Mouse (Mus musculus) embryonic facial prominence, embryonic 15.5 days (tissue): ENCODE data around the gene Hsp90aa1. TPM values are rescaled to one million over a fixed set of nuclear protein-coding genes. Genes with fewer than 3 reads are reported as not detected.
"Not testable (repeated sequence)": the region's sequence is repeated elsewhere in the genome, so short reads cannot be mapped to it uniquely, and the experiment has no call there.

Source experiments
- ATAC-seq: fragments of 200-750 bp; cut with Nextera tagmentation; 2 replicates; pipeline ENCODE4 v1.8.0; 2017; ENCODE audit warnings: low read depth, moderate TSS enrichment; ENCODE audit not compliant: insufficient number of reproducible peaks, low FRiP score, low TSS enrichment
- H3K27ac ChIP-seq: fragments of 300-500 bp; sonication (generic); replicated peaks from 2 replicates; pipeline ENCODE4 v1.5.1; 2015; ENCODE audit warnings: mild to moderate bottlenecking, inconsistent platforms
- H3K27me3 ChIP-seq: fragments of 300-500 bp; sonication (generic); 2 replicates; pipeline ENCODE4 v1.6.1; 2015; ENCODE audit warnings: inconsistent platforms
- H3K36me3 ChIP-seq: fragments of 300-500 bp; sonication (generic); 2 replicates; pipeline ENCODE4 v1.6.1; 2015; ENCODE audit warnings: mild to moderate bottlenecking, inconsistent platforms
- H3K4me1 ChIP-seq: fragments of 300-500 bp; sonication (generic); 2 replicates; pipeline ENCODE4 v1.6.1; 2015; ENCODE audit warnings: inconsistent platforms
- H3K4me2 ChIP-seq: fragments of 300-500 bp; sonication (generic); replicated peaks from 2 replicates; pipeline ENCODE4 v1.6.1; 2015; ENCODE audit warnings: mild to moderate bottlenecking, inconsistent platforms
- H3K4me3 ChIP-seq: fragments of 300-500 bp; sonication (generic); replicated peaks from 2 replicates; pipeline ENCODE4 v1.5.1; 2015; ENCODE audit warnings: mild to moderate bottlenecking, inconsistent platforms
- H3K9ac ChIP-seq: fragments of 300-500 bp; sonication (generic); 2 replicates; pipeline ENCODE4 v1.6.1; 2015; ENCODE audit warnings: inconsistent platforms
- H3K9me3 ChIP-seq: fragments of 300-500 bp; sonication (generic); replicated peaks from 2 replicates; pipeline ENCODE4 v1.6.1; 2016; ENCODE audit warnings: inconsistent platforms
- WGBS: fragments of 180-500 bp; shearing (Covaris S2); methylation state at CpG from one replicate; pipeline ENCODE4 v1.1.7; 2015; 5-methylcytosine and 5-hydroxymethylcytosine counted together
- polyA plus RNA-seq: library from polyadenylated mRNA; unstranded; fragments of >200 nt; fragmentation: Nextera tagmentation; extraction: Ambion mirVana; gene quantifications from 2 replicates; pipeline ENCODE4 v1.2.1, GENCODE M21; 2015

Hsp90aa1 gene
- polyA plus RNA-seq, 1 experiment from 2014 or later = 978 TPM

DNA sequence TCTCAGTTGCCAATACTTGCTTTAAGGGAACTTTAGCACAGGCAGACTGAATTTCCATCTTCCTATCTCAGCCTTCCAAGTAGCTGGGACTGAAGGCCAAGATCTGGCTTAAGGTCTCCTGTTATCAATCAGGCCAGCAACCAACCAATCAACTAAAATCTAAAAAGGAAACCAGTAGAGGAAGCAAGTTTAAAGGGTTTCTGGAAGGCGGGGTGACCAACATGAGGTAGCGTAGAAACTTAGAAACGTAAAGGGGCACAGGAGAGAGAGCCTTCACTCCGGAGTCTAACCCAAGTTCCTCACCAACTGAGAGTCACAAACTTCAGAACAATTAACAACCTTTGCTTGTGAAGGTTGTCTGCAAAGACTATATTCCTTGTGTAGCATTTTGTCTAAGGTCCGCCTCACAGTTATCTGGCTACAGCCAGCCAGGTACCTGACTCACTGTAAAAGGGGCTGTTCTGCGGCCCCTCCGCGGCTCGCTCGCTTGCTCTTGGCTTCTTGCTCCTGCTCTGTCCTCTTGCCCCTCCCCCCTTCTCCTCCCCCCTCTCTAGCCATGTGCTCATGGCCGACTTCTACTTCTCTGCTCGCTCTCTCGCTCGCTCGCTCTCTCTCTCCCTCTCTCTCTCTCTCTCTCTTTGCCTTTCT is 3.9 kb downstream of the Hsp90aa1 start:
- no peak overlapping the region for H3K4me3 ChIP-seq

GRCm38 (mm10) chr12:110698080-110698479 is 4.4 kb downstream of the Hsp90aa1 start:
- no peaks in the 10 kb centered on the region for H3K27me3 ChIP-seq
- H3K27ac ChIP-seq = no peak overlapping the region
- 68% methylated on average over 1 of the region's 1 CpGs for WGBS
- H3K36me3 ChIP-seq = peaks cover 7% of the 10 kb centered on the region; the same call in 1 of the 2 replicates
- H3K9me3 ChIP-seq = no peaks in the 10 kb centered on the region
- H3K4me1 ChIP-seq = peaks cover 15% of the 10 kb centered on the region
- H3K4me3 ChIP-seq = no peak overlapping the region
- no peak overlapping the region for H3K4me2 ChIP-seq
- ATAC-seq = no peak
- no peak overlapping the region for H3K9ac ChIP-seq

More for the DNA sequence above, 3.9 kb downstream of the Hsp90aa1 start:
- Histone ChIP-seq H3K27ac (no peak overlapping the region), H3K4me1 (peaks cover 21% of the 10 kb centered on the region), H3K36me3 (peaks cover 7% of the 10 kb centered on the region; the same call in 1 of the 2 replicates), H3K9me3 (no peaks in the 10 kb centered on the region), H3K4me2 (0 out of 2 replicates have a peak overlapping the region, but pooled peaks have one; percentile 6), H3K27me3 (no peaks in the 10 kb centered on the region), H3K9ac (no peak overlapping the region)
- WGBS = 46% methylated on average over 15 of the region's 15 CpGs
- ATAC-seq = no peak

DNA sequence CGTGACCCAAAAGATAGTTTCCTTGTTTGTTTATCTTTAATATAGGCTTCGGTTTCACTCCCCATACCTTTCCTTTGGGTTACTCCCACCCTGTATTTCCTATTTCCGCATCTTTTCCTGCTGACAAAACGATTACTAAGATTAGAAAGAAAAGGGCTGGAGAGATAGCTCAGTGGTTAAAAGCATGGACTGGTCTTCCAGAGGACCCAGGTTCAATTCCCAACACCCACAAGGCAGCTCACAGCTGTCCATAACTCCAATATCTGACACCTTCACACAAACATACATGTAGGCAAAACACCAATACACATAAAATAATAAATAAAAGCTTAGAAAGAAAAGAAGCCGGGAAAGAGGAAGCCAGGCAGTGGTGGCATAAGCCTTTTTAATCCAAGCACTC is 5.1 kb downstream of the Hsp90aa1 start:
- Histone ChIP-seq H3K4me2 (no peak overlapping the region), H3K9me3 (no peaks in the 10 kb centered on the region), H3K9ac (no peak overlapping the region), H3K27me3 (no peaks in the 10 kb centered on the region), H3K36me3 (peaks cover 11% of the 10 kb centered on the region), H3K4me1 (peaks cover 10% of the 10 kb centered on the region), H3K27ac (no peak overlapping the region), H3K4me3 (no peak overlapping the region; the same call in 1 of the 2 replicates)
- 61% methylated on average over 5 of the region's 5 CpGs for WGBS
- no peak for ATAC-seq

DNA sequence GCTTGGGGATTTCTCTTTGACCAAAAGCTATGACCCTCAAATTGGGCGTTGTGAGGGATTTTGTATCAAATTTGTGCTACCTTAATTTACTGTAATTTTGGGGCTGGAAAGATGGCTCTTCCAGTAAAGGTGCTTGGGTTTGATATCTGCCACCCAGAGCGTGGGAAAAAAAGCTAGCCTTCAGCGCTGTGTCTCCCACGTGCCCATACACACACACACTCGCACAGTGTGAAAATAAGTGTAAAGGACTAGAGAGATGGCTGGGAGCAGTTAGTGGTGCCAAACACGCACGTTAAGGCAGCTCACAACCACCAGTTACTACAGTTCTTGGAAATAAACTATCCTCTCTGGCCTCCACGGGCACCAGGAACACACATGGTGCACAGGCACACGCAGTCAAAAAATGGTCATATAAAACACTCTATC is 5.5 kb downstream of the Hsp90aa1 start:
- 45% methylated on average over 9 of the region's 9 CpGs for WGBS
- Histone ChIP-seq H3K27ac (peak overlapping the region; percentile 79), H3K36me3 (peaks cover 11% of the 10 kb centered on the region), H3K27me3 (no peaks in the 10 kb centered on the region), H3K4me1 (peaks cover 10% of the 10 kb centered on the region), H3K9me3 (no peaks in the 10 kb centered on the region), H3K4me2 (peak overlapping the region; percentile 68), H3K9ac (peak overlapping the region; percentile 73; the same call in 1 of the 2 replicates), H3K4me3 (peak overlapping the region; percentile 100)
- ATAC-seq = no peak

DNA sequence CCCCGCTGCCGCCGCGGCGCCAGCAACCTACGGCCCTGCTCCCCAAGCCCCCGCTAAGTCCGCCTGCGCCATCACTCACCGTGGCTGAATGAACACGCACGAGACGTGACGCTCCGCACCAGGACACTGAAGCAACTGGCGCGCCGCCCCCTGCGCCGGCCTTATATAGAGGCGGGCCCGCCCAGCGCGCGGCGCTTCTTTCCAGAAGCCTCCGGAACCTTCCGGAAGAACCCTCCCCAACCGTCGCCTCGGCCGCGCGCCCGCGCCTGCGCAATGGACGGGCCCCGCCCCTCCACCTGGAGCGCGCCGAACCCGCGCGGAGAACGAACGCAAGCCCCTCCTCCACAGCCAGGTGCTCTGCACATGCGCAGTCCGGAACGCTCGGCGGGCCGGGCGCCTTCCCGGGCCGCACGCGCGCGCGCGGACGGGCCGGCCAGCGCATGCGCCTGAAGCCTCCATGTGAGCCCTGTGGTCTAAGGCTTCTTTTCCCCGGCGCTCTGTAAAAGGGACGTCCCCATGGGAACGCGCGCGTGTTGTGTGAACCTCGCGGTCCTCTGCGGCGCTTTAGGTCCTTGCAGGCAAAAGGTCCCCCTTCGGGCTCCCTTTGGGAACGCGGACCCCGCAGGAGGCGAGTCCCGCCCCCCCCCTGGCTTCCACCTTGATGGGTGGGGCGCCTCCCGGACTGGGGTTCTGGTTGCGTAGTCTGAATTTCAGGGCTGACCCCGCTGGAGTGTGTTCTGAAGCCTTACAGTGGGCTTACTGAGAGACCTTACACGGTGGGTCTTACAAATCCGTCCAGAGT is 6.2 kb downstream of the Hsp90aa1 start:
- Histone ChIP-seq H3K9me3 (no peaks in the 10 kb centered on the region), H3K9ac (peak overlapping the region; percentile 99), H3K4me3 (peak overlapping the region; percentile 100), H3K4me2 (peak overlapping the region; percentile 68), H3K27me3 (no peaks in the 10 kb centered on the region), H3K36me3 (peaks cover 16% of the 10 kb centered on the region), H3K27ac (peak overlapping the region; percentile 96), H3K4me1 (peaks cover 10% of the 10 kb centered on the region)
- peak; percentile 95 for ATAC-seq
- under 1% methylated on average over 89 of the region's 89 CpGs for WGBS

DNA sequence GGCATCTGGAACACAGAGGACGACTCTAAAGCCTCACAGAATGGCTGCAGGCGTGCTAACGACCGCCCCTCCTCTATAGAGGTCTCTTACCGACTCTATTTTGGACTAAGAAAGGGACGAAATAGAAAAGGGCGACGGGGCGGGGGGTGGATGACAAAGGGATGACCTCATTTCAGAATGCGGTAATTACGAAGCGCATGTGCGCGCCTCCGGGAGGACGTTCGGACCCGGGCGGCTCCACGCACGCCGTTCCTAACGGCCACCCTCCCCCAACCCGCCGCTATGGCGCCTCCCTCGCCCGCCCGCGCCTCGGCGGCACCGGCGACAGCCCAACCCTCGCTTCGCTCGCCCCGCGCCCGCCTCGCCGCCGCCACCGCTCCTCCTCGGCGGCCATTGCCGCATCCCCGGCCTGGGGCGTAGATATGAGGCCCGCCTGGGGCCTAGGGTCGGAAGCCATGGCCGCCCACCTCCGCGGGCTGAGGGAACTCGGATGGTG is 6.8 kb downstream of the Hsp90aa1 start:
- Histone ChIP-seq H3K27ac (peak overlapping the region; percentile 96), H3K4me2 (peak overlapping the region; percentile 68)

DNA sequence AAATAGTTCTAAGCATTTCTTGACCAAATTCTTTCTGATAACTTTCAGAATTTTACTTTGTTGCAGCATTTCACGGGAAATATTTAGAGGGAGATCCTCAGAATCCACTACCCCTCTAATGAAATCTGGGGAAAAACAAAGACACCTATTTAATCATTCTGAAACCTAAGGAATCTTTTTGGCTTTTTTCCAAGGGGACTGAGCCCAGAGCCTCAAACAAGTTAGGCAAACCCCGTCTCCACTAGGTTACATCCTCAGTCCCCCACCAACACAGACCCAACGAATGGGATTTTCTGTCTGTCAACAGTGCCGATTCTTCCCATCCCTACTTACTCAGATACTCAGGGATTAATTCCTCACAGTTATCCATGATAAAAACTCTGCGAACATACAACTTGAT is 9.2 kb downstream of the Hsp90aa1 start:
- H3K4me3 ChIP-seq, H3K4me2 ChIP-seq, H3K9me3 ChIP-seq, H3K9ac ChIP-seq, ATAC-seq, H3K27me3 ChIP-seq, H3K27ac ChIP-seq: not testable (repeated sequence)
- H3K36me3 ChIP-seq = peaks cover 36% of the 10 kb centered on the region
- peaks cover 13% of the 10 kb centered on the region for H3K4me1 ChIP-seq
- 61% methylated on average over 5 of the region's 5 CpGs for WGBS

More for the DNA sequence above, 6.8 kb downstream of the Hsp90aa1 start:
- H3K9me3 ChIP-seq = no peaks in the 10 kb centered on the region
- H3K27me3 ChIP-seq = no peaks in the 10 kb centered on the region
- H3K4me3 ChIP-seq = peak overlapping the region; percentile 100
- H3K9ac ChIP-seq = peak overlapping the region; percentile 99
- H3K36me3 ChIP-seq = peaks cover 18% of the 10 kb centered on the region
- peaks cover 10% of the 10 kb centered on the region for H3K4me1 ChIP-seq
- ATAC-seq = peak; percentile 36
- WGBS = under 1% methylated on average over 55 of the region's 55 CpGs

- no peaks in the 10 kb centered on the region for H3K9me3 ChIP-seq
- no peak for ATAC-seq
- no peak overlapping the region for H3K27ac ChIP-seq
- H3K27me3 ChIP-seq = no peaks in the 10 kb centered on the region
- peaks cover 43% of the 10 kb centered on the region for H3K36me3 ChIP-seq
- no peak overlapping the region for H3K4me3 ChIP-seq
- H3K4me2 ChIP-seq = no peak overlapping the region
- 91% methylated on average over 6 of the region's 6 CpGs for WGBS
- H3K9ac ChIP-seq = no peak overlapping the region
- peaks cover 16% of the 10 kb centered on the region for H3K4me1 ChIP-seq
Measured at GRCm38 (mm10) chr12:110689919-110690643, 12.4 kb downstream of the Hsp90aa1 start.

DNA sequence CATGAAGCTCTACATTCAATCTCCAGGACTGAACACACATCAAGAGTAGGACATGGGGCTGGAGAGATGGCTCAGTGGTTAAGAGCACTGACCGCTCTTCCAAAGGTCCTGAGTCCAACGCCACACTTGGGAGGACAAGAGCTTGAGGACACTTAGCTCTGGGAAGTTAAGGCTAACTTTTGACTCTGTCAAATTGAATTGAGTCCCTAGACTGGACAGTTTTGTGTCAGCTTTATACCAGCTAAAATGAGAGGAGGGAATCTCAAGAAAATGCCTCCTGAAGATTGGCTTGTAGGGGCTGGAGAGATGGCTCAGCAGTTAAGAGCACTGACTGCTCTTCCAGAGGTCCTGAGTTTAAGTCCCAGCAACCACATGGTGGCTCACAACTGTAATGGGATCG is 13.6 kb downstream of the Hsp90aa1 start:
- not testable (repeated sequence) for H3K4me1 ChIP-seq, H3K4me2 ChIP-seq, H3K9me3 ChIP-seq, ATAC-seq, H3K9ac ChIP-seq, H3K27me3 ChIP-seq, H3K4me3 ChIP-seq, H3K27ac ChIP-seq
- peaks cover 36% of the 10 kb centered on the region for H3K36me3 ChIP-seq
- WGBS = 93% methylated on average over 3 of the region's 3 CpGs

DNA sequence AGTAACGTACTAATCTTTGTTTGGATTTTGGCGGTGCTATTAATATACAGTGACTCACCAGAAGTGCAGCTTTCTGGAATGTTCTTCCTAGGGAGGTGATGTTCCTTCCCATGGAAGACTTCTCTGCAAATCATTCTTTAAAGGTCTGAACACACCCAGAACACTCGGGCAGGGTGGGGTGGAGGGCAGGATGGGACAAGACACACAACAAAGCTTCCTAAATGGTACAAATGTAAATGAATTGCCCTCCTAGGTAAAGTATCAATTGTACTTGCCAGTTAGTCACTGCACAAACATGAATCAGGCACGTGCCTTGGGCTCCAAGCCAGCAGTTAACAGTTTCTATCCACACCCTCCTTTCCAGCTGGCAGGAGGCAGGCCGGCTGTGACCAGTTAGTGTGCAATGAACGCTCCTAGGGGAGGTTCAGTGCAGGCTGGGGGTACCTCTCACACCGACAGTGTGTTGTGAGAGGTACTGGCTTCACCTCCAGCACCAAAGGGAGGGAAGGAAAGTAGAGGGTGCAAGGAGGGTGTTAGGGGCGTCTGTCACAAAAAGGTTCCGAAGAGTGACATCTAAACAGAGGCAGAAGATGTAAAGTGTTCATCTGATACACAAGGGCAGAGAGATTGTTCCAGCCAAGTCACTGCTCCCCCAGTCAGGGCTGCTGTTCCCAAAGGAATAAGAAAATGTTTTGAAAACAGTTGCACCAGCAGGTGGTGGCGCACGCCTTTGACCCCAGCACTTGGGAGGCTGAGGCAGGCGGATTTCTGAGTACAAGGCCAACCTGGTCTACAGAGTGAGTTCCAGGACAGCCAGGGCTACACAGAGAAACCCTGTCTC is 14.4 kb downstream of the Hsp90aa1 start:
- no peak overlapping the region for H3K9ac ChIP-seq
- H3K4me3 ChIP-seq = no peak overlapping the region
- no peaks in the 10 kb centered on the region for H3K9me3 ChIP-seq
- H3K27me3 ChIP-seq = no peaks in the 10 kb centered on the region
- ATAC-seq = peak; percentile 72
- no peak overlapping the region for H3K4me2 ChIP-seq
- 51% methylated on average over 12 of the region's 12 CpGs for WGBS
- H3K36me3 ChIP-seq = peaks cover 36% of the 10 kb centered on the region
- peak overlapping the region; percentile 59 for H3K27ac ChIP-seq
- H3K4me1 ChIP-seq = peaks cover 9% of the 10 kb centered on the region; the same call in 1 of the 2 replicates
